Mouse (Mus musculus) bone marrow macrophage, adult 2 months (primary cell): ENCODE measurements around the gene Msantd2.

Experiments
- CTCF ChIP-seq: IDR thresholded peaks from 2 replicates; pipeline ENCODE4 v1.5.1; 2012; ENCODE audit warnings: low read depth, mild to moderate bottlenecking, low read length, moderate library complexity
- POLR2A ChIP-seq: IDR thresholded peaks from 2 replicates; pipeline ENCODE4 v1.6.1; 2012; ENCODE audit warnings: mild to moderate bottlenecking, low read depth, low read length, borderline replicate concordance

DNA sequence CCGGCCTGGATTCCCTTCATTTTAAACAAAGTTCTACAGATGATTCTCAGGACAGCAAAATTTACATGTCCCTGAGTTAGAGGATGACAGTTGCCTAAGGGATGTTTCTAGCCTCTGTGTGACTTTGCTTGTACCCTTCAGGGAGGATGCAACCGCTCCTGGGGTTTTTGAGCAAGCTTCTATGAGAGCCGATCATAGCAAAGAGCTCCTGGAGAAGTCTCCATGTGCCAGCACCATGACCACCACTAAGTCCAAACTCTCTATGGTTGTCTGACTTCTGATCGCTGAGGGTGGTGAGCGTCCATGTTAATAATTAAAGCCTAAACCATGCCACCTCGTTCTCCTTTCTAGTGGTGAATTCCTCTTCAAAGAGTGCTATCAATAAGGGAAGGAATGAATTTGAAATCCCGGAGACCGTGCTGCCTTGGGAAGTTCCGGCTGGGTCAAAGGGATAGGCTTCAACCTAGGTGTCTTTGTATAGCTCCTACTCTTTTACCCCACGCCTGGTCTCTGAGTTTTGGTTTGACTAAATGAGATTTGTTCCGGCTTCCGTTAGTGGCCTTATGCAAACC is 54.8 kb downstream of the Msantd2 start:
- no peak for TF ChIP-seq POLR2A
- no peak for TF ChIP-seq CTCF
